Mouse (Mus musculus) neutrophil, adult 59 days (primary cell): ENCODE measurements around the gene 1110004F10Rik. TPM values are rescaled to one million over a fixed set of nuclear protein-coding genes. Genes with fewer than 3 reads are reported as not detected.

Source experiments
- total RNA-seq, 2 experiments: library from RNA; stranded (reverse); gene quantifications; 1 replicate in 1 of 2; 2 replicates in 1 of 2; pipeline ENCODE4 v1.2.4; 2023

Gene 1110004F10Rik
- 10 to 100 TPM; 33.2 to 33.5 TPM for total RNA-seq

DNA sequence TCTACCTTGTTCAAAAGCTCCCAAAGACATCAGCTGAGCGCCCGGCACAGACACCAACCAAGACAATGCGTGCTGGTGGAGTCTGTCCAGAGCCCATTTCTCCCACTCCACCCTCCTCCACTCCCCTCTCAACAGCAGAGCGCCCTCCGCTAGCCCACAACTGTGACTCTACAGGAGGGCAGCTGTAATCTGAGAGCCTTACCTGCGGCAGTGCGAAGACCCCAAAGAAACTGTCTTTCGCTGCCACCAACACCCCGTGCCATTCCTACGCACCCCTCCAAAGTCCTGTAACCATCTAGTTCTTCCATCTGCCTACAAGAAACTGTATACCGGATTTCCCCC is at the start of gene 1110004F10Rik:
Gene 1110004F10Rik, plus strand, starts transcription at position 202 of the 342 bp plus-strand sequence.

DNA sequence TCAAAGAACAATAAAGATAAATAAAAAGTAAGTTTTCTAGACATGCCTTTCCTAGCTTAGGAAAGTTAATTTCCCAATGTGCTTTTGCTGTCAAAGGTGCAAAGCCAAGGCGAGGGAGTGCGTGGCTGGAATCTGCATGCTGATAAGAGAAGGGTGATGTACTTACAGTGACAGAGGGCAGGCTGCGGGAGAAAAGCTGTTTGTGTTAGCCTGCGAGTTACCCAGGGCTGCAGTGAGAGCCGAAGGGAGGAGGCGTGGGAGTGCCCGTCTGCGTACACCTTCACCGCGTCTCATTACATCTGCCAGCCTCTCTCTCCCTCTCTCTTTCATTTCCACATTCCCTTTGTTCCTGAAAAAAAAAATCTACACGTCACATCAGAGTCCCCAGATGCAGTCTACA is 686 bp upstream of the 1110004F10Rik start, which contains the start of gene Sox6:
Gene Sox6, minus strand, starts transcription at position 286 of the 400 bp plus-strand sequence.

DNA sequence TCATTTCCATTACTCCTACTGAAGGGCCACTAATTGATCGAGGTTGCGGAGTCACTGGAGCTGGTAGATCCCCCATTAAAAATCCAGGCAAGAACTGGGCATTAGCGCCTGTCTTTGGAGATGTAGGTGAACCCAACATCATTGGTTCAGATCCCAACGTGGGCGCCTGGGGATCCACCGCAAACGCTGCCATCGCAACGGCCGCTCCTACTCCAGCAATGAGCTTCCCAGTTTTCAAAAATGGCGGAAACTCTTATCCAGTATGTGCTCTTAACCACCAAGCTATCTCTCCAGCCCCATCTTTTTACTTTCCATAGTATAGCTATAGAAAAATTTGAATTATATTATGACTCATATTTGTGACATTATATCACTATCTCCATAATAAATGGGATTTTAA is 45.2 kb downstream of the 1110004F10Rik start, which contains the start of gene Gm4353:
Gene Gm4353, minus strand, starts transcription at position 270 of the 400 bp plus-strand sequence.

Other genes starting within 250 kb of the 1110004F10Rik start
- gene Sox6, start 601 bp upstream of the 1110004F10Rik start, total RNA-seq, result 10 to 100 TPM in 1 of 2 experiments, 1 to 10 TPM in 1; 2.3 to 21.7 TPM
- gene Gm4353, start 45.2 kb downstream of the 1110004F10Rik start, total RNA-seq, result 1 to 10 TPM in 1 of 2 experiments, under 1 TPM in 1; 0.78 to 1.9 TPM